Mouse (Mus musculus) heart, embryonic 13.5 days (tissue): Measurements from ENCODE around the gene Gdf11. TPM values are rescaled to one million over a fixed set of nuclear protein-coding genes. Genes with fewer than 3 reads are reported as not detected.

Source experiments
- ATAC-seq: fragments of 200-750 bp; cut with Nextera tagmentation; 2 replicates; pipeline ENCODE4 v1.8.0; 2017; ENCODE audit warnings: moderate TSS enrichment; ENCODE audit not compliant: insufficient number of reproducible peaks, low FRiP score, low TSS enrichment; ENCODE audit errors: extremely low read depth
- H3K27ac ChIP-seq: fragments of 300-500 bp; sonication (generic); replicated peaks from 2 replicates; pipeline ENCODE4 v1.5.1; 2015; ENCODE audit warnings: moderate library complexity, mild to moderate bottlenecking, inconsistent platforms
- H3K27me3 ChIP-seq: fragments of 300-500 bp; sonication (generic); replicated peaks from 2 replicates; pipeline ENCODE4 v1.6.1; 2015; ENCODE audit warnings: mild to moderate bottlenecking, inconsistent platforms
- H3K36me3 ChIP-seq: fragments of 300-500 bp; sonication (generic); 2 replicates; pipeline ENCODE4 v1.6.1; 2015; ENCODE audit warnings: mild to moderate bottlenecking, inconsistent platforms
- H3K4me1 ChIP-seq: fragments of 300-500 bp; sonication (generic); 2 replicates; pipeline ENCODE4 v1.6.1; 2015; ENCODE audit warnings: inconsistent platforms
- H3K4me2 ChIP-seq: fragments of 300-500 bp; sonication (generic); 2 replicates; pipeline ENCODE4 v1.6.1; 2015; ENCODE audit warnings: inconsistent platforms, mild to moderate bottlenecking, moderate library complexity
- H3K4me3 ChIP-seq: fragments of 300-500 bp; sonication (generic); 2 replicates; pipeline ENCODE4 v1.5.1; 2015; ENCODE audit warnings: moderate library complexity, mild to moderate bottlenecking, inconsistent platforms
- H3K9ac ChIP-seq: fragments of 300-500 bp; sonication (generic); 2 replicates; pipeline ENCODE4 v1.6.1; 2015; ENCODE audit warnings: inconsistent platforms, mild to moderate bottlenecking, moderate library complexity
- H3K9me3 ChIP-seq: fragments of 300-500 bp; sonication (generic); 2 replicates; pipeline ENCODE4 v1.6.1; 2016; ENCODE audit warnings: inconsistent platforms
- WGBS: fragments of 180-500 bp; shearing (Covaris S2); methylation state at CpG from one replicate; pipeline ENCODE4 v1.1.7; 2015; ENCODE audit warnings: mixed read lengths; 5-methylcytosine and 5-hydroxymethylcytosine counted together
- polyA plus RNA-seq: library from polyadenylated mRNA; unstranded; fragments of >200 nt; fragmentation: Nextera tagmentation; extraction: Ambion mirVana; gene quantifications from 2 replicates; pipeline ENCODE4 v1.2.1, GENCODE M21; 2015

Gdf11 gene
- polyA plus RNA-seq, 1 experiment from 2014 or later, result 2.8 TPM

GRCm38 (mm10) chr10:128904812-128905211, 13.3 kb upstream of the Gdf11 start:
- no peaks in the 10 kb centered on the region for H3K9me3 ChIP-seq

GRCm38 (mm10) chr10:128902409-128902988, 11.0 kb upstream of the Gdf11 start:
- Histone ChIP-seq H3K9me3 (no peaks in the 10 kb centered on the region), H3K36me3 (no peaks in the 10 kb centered on the region), H3K27me3 (0 out of 2 replicates have a peak, but pooled peaks cover 5% of the 10 kb centered on the region), H3K9ac (no peak overlapping the region), H3K4me2 (no peak overlapping the region), H3K27ac (no peak overlapping the region), H3K4me3 (no peak overlapping the region), H3K4me1 (no peaks in the 10 kb centered on the region)
- no peak for ATAC-seq
- WGBS, result 76% methylated on average over 3 of the region's 3 CpGs

More at GRCm38 (mm10) chr10:128904812-128905211, 13.3 kb upstream of the Gdf11 start:
- WGBS, result 69% methylated on average over 5 of the region's 5 CpGs
- Histone ChIP-seq H3K4me1 (peaks cover 8% of the 10 kb centered on the region), H3K27me3 (no peaks in the 10 kb centered on the region), H3K4me2 (no peak overlapping the region), H3K36me3 (no peaks in the 10 kb centered on the region), H3K9ac (no peak overlapping the region), H3K27ac (no peak overlapping the region), H3K4me3 (no peak overlapping the region)
- no peak for ATAC-seq

DNA sequence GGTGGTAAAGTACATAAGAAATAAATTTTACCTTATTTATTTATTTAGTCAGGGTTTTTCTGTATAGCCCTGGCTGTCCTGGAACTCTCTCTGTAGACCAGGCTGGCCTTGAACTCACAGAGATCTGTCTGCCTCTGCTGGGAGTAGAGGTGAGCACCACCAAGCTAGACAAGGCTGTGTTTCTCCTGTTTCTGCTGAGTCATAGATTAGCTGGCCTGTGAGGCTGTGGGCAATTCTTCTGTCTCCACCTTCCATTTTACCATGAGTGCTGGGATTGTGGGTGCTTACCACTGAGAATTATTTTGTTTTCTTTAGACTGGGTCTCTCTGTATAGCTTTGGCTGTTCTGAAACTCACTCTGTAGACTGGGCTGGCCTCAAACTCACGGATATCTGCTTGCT, 9.9 kb upstream of the Gdf11 start:
- Histone ChIP-seq H3K4me2 (no peak overlapping the region), H3K27me3 (peaks cover 13% of the 10 kb centered on the region), H3K9me3 (no peaks in the 10 kb centered on the region), H3K4me1 (0 out of 2 replicates have a peak, but pooled peaks cover 3% of the 10 kb centered on the region), H3K27ac (no peak overlapping the region), H3K4me3 (no peak overlapping the region), H3K36me3 (no peaks in the 10 kb centered on the region), H3K9ac (no peak overlapping the region)
- 71% methylated on average over 1 of the region's 1 CpGs for WGBS
- no peak for ATAC-seq

DNA sequence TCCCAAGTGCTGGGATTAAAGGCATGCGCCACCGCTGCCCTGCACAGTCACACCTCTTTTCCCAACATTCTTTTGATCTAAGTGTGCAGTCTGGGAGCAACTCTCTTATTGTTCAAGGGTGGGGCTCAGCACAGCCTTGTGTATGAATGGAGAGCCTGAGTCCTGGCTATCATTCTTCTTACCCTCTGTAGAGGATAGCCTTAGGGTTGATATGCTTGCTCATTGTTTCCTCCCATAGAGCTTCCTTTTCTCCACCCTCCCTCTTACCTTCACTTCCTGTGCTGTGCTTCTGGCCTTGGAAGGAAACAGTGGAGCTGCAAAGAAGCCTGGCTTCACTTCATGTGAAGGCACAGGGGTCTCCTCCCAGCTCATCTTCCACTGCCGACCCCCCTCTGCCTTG, 9.2 kb upstream of the Gdf11 start, which contains the start of gene Cd63:
Gene Cd63 (plus strand): TSS at position 292 of the 400 bp plus-strand sequence.
- H3K4me1 ChIP-seq, result peaks cover 9% of the 10 kb centered on the region
- H3K27ac ChIP-seq, result no peak within 1 kb of the TSS
- H3K4me2 ChIP-seq, result no peak within 1 kb of the TSS
- H3K4me3 ChIP-seq, result no peak within 1 kb of the TSS
- H3K9ac ChIP-seq, result no peak within 1 kb of the TSS
- no peaks in the 10 kb centered on the region for H3K36me3 ChIP-seq
- no peak for ATAC-seq
- H3K27me3 ChIP-seq, result peaks cover 21% of the 10 kb centered on the region
- H3K9me3 ChIP-seq, result no peaks in the 10 kb centered on the region
- WGBS, result 78% methylated on average over 3 of the region's 3 CpGs

- Histone ChIP-seq H3K4me1 (peaks cover 14% of the 10 kb centered on the region), H3K9ac (no peak overlapping the region), H3K27me3 (peaks cover 21% of the 10 kb centered on the region), H3K36me3 (no peaks in the 10 kb centered on the region), H3K27ac (no peak overlapping the region), H3K4me3 (no peak overlapping the region), H3K9me3 (no peaks in the 10 kb centered on the region), H3K4me2 (no peak overlapping the region)
- ATAC-seq, result no peak
- WGBS, result 56% methylated on average over 6 of the region's 6 CpGs
Observed at GRCm38 (mm10) chr10:128899759-128900490, 8.4 kb upstream of the Gdf11 start.

DNA sequence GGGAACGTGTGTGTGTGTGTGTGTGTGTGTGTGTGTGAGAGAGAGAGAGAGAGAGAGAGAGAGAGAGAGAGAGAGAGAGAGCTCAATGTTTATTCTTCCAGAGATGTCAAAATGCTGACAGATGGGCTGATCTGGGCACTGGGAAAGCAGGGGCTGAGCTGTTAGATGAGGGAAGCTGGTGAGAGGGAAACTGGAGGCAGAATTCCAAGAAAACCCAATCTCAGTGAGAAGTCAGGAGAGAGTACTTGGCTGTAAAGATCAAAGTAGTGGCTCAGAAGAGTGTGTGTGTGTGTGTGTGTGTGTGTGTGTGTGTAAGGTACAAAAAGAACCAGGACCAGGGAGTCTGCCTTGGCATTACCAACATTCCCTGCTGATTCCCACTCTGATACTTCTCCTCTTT, 6.0 kb upstream of the Gdf11 start:
- peaks cover 42% of the 10 kb centered on the region for H3K27me3 ChIP-seq
- 14% methylated on average over 1 of the region's 1 CpGs for WGBS
- no peaks in the 10 kb centered on the region for H3K36me3 ChIP-seq
- H3K4me3 ChIP-seq, result no peak overlapping the region
- no peak overlapping the region for H3K9ac ChIP-seq
- H3K4me2 ChIP-seq, result no peak overlapping the region
- H3K9me3 ChIP-seq, result no peaks in the 10 kb centered on the region
- H3K27ac ChIP-seq, result no peak overlapping the region
- H3K4me1 ChIP-seq, result peaks cover 22% of the 10 kb centered on the region
- ATAC-seq, result no peak

DNA sequence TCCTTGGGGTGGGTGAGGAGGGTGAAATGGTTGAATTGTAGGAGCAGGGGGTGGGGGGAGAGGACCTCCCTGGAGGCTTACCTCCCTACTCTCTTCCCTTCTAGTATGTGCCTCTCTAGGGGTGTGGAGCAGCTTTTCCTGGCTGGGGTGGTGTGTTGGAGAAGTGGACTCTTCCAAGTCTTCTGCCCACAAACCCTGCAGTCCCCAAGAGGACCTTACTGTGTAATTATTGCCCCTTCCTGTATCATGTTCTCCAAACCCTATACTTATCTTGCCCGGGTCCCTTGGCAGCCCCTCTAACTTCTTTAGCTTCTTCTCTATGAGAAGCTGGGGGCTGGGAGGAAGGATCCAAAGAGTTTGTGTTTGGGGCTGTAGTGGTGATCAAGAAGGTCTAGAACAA, 5.3 kb upstream of the Gdf11 start:
- 37% methylated on average over 1 of the region's 1 CpGs for WGBS

GRCm38 (mm10) chr10:128895952-128896693, 4.6 kb upstream of the Gdf11 start:
- Histone ChIP-seq H3K4me2 (peak overlapping the region; percentile 52), H3K9ac (peak overlapping the region; percentile 44), H3K9me3 (no peaks in the 10 kb centered on the region), H3K27me3 (peaks cover 46% of the 10 kb centered on the region), H3K4me3 (peak overlapping the region; percentile 22), H3K27ac (no peak overlapping the region), H3K36me3 (no peaks in the 10 kb centered on the region), H3K4me1 (peaks cover 27% of the 10 kb centered on the region)
- WGBS, result 3% methylated on average over 17 of the region's 17 CpGs
- no peak for ATAC-seq

More for the DNA sequence above, 5.3 kb upstream of the Gdf11 start:
- H3K4me3 ChIP-seq, result no peak overlapping the region
- H3K9me3 ChIP-seq, result no peaks in the 10 kb centered on the region
- peaks cover 46% of the 10 kb centered on the region for H3K27me3 ChIP-seq
- H3K4me2 ChIP-seq, result no peak overlapping the region
- H3K4me1 ChIP-seq, result peaks cover 27% of the 10 kb centered on the region
- no peak for ATAC-seq
- H3K27ac ChIP-seq, result no peak overlapping the region
- no peak overlapping the region for H3K9ac ChIP-seq
- no peaks in the 10 kb centered on the region for H3K36me3 ChIP-seq

GRCm38 (mm10) chr10:128895437-128895836, 3.9 kb upstream of the Gdf11 start:
- Histone ChIP-seq H3K4me2 (peak overlapping the region; percentile 52), H3K9me3 (no peaks in the 10 kb centered on the region), H3K4me1 (peaks cover 32% of the 10 kb centered on the region), H3K9ac (peak overlapping the region; percentile 44), H3K27me3 (peaks cover 46% of the 10 kb centered on the region), H3K36me3 (no peaks in the 10 kb centered on the region), H3K27ac (no peak overlapping the region; the same call in 1 of the 2 replicates), H3K4me3 (peak overlapping the region; percentile 22)
- ATAC-seq, result no peak
- under 1% methylated on average over 9 of the region's 9 CpGs for WGBS

GRCm38 (mm10) chr10:128892246-128892645, 728 bp upstream of the Gdf11 start:
- peaks cover 58% of the 10 kb centered on the region for H3K4me1 ChIP-seq
- 2% methylated on average over 9 of the region's 9 CpGs for WGBS
- H3K4me2 ChIP-seq, result peak overlapping the region; percentile 96
- peak overlapping the region; percentile 85 for H3K9ac ChIP-seq
- ATAC-seq, result no peak
- H3K4me3 ChIP-seq, result peak overlapping the region; percentile 75
- peaks cover 5% of the 10 kb centered on the region; the same call in 1 of the 2 replicates for H3K36me3 ChIP-seq
- H3K9me3 ChIP-seq, result no peaks in the 10 kb centered on the region
- peaks cover 41% of the 10 kb centered on the region for H3K27me3 ChIP-seq
- peak overlapping the region; percentile 87; the same call in 1 of the 2 replicates for H3K27ac ChIP-seq
